ENCODE assay signal across 8 mouse cellular contexts in genomic region chr19:47168793-47169412, GRCm38 (mm10). TPM values are rescaled to one million over a fixed set of nuclear protein-coding genes. Genes with fewer than 3 reads are reported as not detected.
DNase-seq lines count a peak whose midpoint lies in the region; ATAC-seq and TF ChIP-seq lines count a peak whose summit lies in the region.

No protein-coding gene starts in this region.

- TF ChIP-seq POLR2A in bone marrow, adult 2 months (IDR thresholded peaks at IDR 0.05; ENCODE audit: borderline replicate concordance, control insufficient read depth, low read depth, low read length) = no peak
- TF ChIP-seq POLR2A in kidney, adult 2 months (IDR thresholded peaks at IDR 0.05; ENCODE audit: low read depth, low read length) = no peak

- no peak overlapping the region for H3K27ac ChIP-seq in bone marrow, adult 2 months (ENCODE audit: control insufficient read depth, insufficient read depth, low read depth, low read length, poor library complexity)
- no peak overlapping the region for H3K27ac ChIP-seq in embryonic facial prominence, embryonic 14.5 days (replicated peaks; ENCODE audit: low read depth, low read length)
- H3K27ac ChIP-seq in kidney, adult 2 months (ENCODE audit: insufficient read depth, low read depth, low read length) = 0 out of 2 replicates have a peak overlapping the region, but pooled peaks have one; percentile 12
- H3K27ac ChIP-seq in limb, embryonic 12.5 days = no peak overlapping the region
- no peak overlapping the region for H3K27ac ChIP-seq in midbrain, embryonic 13.5 days

- peak; percentile 75 for TF ChIP-seq CTCF in bone marrow, adult 2 months (IDR thresholded peaks at IDR 0.05; ENCODE audit: control insufficient read depth, insufficient read depth, low read length)
- peak; percentile 79 for TF ChIP-seq CTCF in kidney, adult 2 months (conservative IDR thresholded peaks at IDR 0.05; ENCODE audit: insufficient read depth, insufficient read length, low read depth, low read length)

- ATAC-seq in embryonic facial prominence, embryonic 14.5 days (ENCODE audit: low read depth) = peak; percentile 84
- ATAC-seq in limb, embryonic 12.5 days (ENCODE audit: insufficient number of reproducible peaks, insufficient read depth, low FRiP score, low TSS enrichment, low read depth) = 0 out of 2 replicates have a peak, but pooled peaks have one; percentile 52
- ATAC-seq in midbrain, embryonic 13.5 days = peak; percentile 37; the same call in 1 of the 2 replicates

- no peaks in the 10 kb centered on the region for H3K27me3 ChIP-seq in embryonic facial prominence, embryonic 14.5 days (replicated peaks; ENCODE audit: control insufficient read depth, insufficient read depth, low read length)
- H3K27me3 ChIP-seq in kidney, adult 2 months (replicated peaks; ENCODE audit: control insufficient read depth, insufficient read depth, low read length) = no peaks in the 10 kb centered on the region
- peaks cover 11% of the 10 kb centered on the region; the same call in 1 of the 2 replicates for H3K27me3 ChIP-seq in limb, embryonic 12.5 days
- no peaks in the 10 kb centered on the region for H3K27me3 ChIP-seq in midbrain, embryonic 13.5 days

- WGBS in bone marrow, adult 2 months = 14% methylated on average over 11 of the region's 11 CpGs
- 22% methylated on average over 11 of the region's 11 CpGs for WGBS in embryonic facial prominence, embryonic 14.5 days
- 16% methylated on average over 11 of the region's 11 CpGs for WGBS in kidney, adult 2 months
- WGBS in limb, embryonic 12.5 days = 28% methylated on average over 11 of the region's 11 CpGs
- WGBS in midbrain, embryonic 13.5 days = 26% methylated on average over 11 of the region's 11 CpGs

- no peaks in the 10 kb centered on the region; the same call in 1 of the 2 replicates for H3K4me1 ChIP-seq in bone marrow, adult 2 months (ENCODE audit: control insufficient read depth, insufficient read depth, low read length)
- no peaks in the 10 kb centered on the region; the same call in none of the 2 replicates for H3K4me1 ChIP-seq in embryonic facial prominence, embryonic 14.5 days (ENCODE audit: control insufficient read depth, insufficient read depth, low read length)
- 0 out of 2 replicates have a peak, but pooled peaks cover 3% of the 10 kb centered on the region for H3K4me1 ChIP-seq in kidney, adult 2 months (ENCODE audit: control insufficient read depth, insufficient read depth, low read length)
- H3K4me1 ChIP-seq in limb, embryonic 12.5 days (replicated peaks) = 0 out of 2 replicates have a peak, but pooled peaks cover 3% of the 10 kb centered on the region
- no peaks in the 10 kb centered on the region; the same call in 1 of the 2 replicates for H3K4me1 ChIP-seq in midbrain, embryonic 13.5 days (replicated peaks)

- DNase-seq in A20 (ENCODE audit: low read depth, low spot score) = peak; percentile 89
- peak; percentile 88 for DNase-seq in embryonic facial prominence, embryonic 14.5 days (ENCODE audit: low spot score)
- peak; percentile 86 for DNase-seq in heart, adult 8-10 months (ENCODE audit: low spot score)
- DNase-seq in kidney, adult 2 months = peak; percentile 90
- peak; percentile 71 to 89 for DNase-seq in spleen, adult 18-20 months

- no peaks in the 10 kb centered on the region for H3K36me3 ChIP-seq in embryonic facial prominence, embryonic 14.5 days (ENCODE audit: control insufficient read depth, insufficient read depth, low read length)
- no peaks in the 10 kb centered on the region for H3K36me3 ChIP-seq in kidney, adult 2 months (ENCODE audit: control insufficient read depth, insufficient read depth, low read length)
- no peaks in the 10 kb centered on the region for H3K36me3 ChIP-seq in limb, embryonic 12.5 days
- H3K36me3 ChIP-seq in midbrain, embryonic 13.5 days = no peaks in the 10 kb centered on the region

- H3K4me2 ChIP-seq in embryonic facial prominence, embryonic 14.5 days (ENCODE audit: low read depth, low read length) = peak overlapping the region; percentile 42
- peak overlapping the region; percentile 36 for H3K4me2 ChIP-seq in limb, embryonic 12.5 days
- H3K4me2 ChIP-seq in midbrain, embryonic 13.5 days (replicated peaks) = peak overlapping the region; percentile 31; the same call in 1 of the 2 replicates

- H3K9ac ChIP-seq in embryonic facial prominence, embryonic 14.5 days (ENCODE audit: low read depth, low read length) = no peak overlapping the region
- H3K9ac ChIP-seq in limb, embryonic 12.5 days (replicated peaks) = no peak overlapping the region
- H3K9ac ChIP-seq in midbrain, embryonic 13.5 days (replicated peaks) = no peak overlapping the region

- no peak overlapping the region for H3K4me3 ChIP-seq in bone marrow, adult 2 months (replicated peaks; ENCODE audit: control insufficient read depth, low read depth, low read length)
- H3K4me3 ChIP-seq in embryonic facial prominence, embryonic 14.5 days (ENCODE audit: low read depth, low read length) = no peak overlapping the region
- H3K4me3 ChIP-seq in kidney, adult 2 months (ENCODE audit: insufficient read depth, low read depth, low read length) = no peak overlapping the region
- no peak overlapping the region for H3K4me3 ChIP-seq in limb, embryonic 12.5 days (replicated peaks)
- no peak overlapping the region for H3K4me3 ChIP-seq in midbrain, embryonic 13.5 days (replicated peaks)

- no peaks in the 10 kb centered on the region for H3K9me3 ChIP-seq in embryonic facial prominence, embryonic 14.5 days (ENCODE audit: control insufficient read depth, low read length)
- H3K9me3 ChIP-seq in limb, embryonic 12.5 days = no peaks in the 10 kb centered on the region
- no peaks in the 10 kb centered on the region for H3K9me3 ChIP-seq in midbrain, embryonic 13.5 days

RNA-seq across cellular contexts. Expression of gene Neurl1a, which starts 9.7 kb away (rescaled TPM):
- polyA plus RNA-seq in bone marrow, adult 2 months (2011; ENCODE audit: insufficient read depth, insufficient read length, low replicate concordance, missing spikeins) = 2.9 and 4.6 TPM in 2 replicates
- 7.1 and 8.2 TPM in 2 replicates for polyA plus RNA-seq in embryonic facial prominence, embryonic 14.5 days (2014; fragmentation: Nextera tagmentation; extraction: Ambion mirVana)
- total RNA-seq in heart, adult 8-10 months (2022) = 1 to 10 TPM; 1.3 to 3.0 (median 2.0) TPM
- polyA plus RNA-seq in kidney, adult 2 months (2012; rRNA removed) = 1.3 and 2.3 TPM in 2 replicates
- 7.7 and 10.1 TPM in 2 replicates for polyA plus RNA-seq in limb, embryonic 12.5 days (2016; fragmentation: Nextera tagmentation; extraction: Ambion mirVana)
- polyA plus RNA-seq in midbrain, embryonic 13.5 days (2015; fragmentation: Nextera tagmentation; extraction: Ambion mirVana) = 4.6 and 5.9 TPM in 2 replicates

RNA-seq across cellular contexts. Expression of gene Calhm3, which starts 11.3 kb away (rescaled TPM):
- not detected in 2 replicates for polyA plus RNA-seq in bone marrow, adult 2 months (2011; ENCODE audit: insufficient read depth, insufficient read length, low replicate concordance, missing spikeins)
- polyA plus RNA-seq in embryonic facial prominence, embryonic 14.5 days (2014; fragmentation: Nextera tagmentation; extraction: Ambion mirVana) = not detected in 2 replicates
- total RNA-seq in heart, adult 8-10 months (2022) = not detected
- not detected in 2 replicates for polyA plus RNA-seq in kidney, adult 2 months (2012; rRNA removed)
- polyA plus RNA-seq in limb, embryonic 12.5 days (2016; fragmentation: Nextera tagmentation; extraction: Ambion mirVana) = not detected in 2 replicates
- polyA plus RNA-seq in midbrain, embryonic 13.5 days (2015; fragmentation: Nextera tagmentation; extraction: Ambion mirVana) = not detected in 2 replicates

RNA-seq across cellular contexts. Expression of gene Calhm1, which starts 24.8 kb away (rescaled TPM):
- not detected in 2 replicates for polyA plus RNA-seq in bone marrow, adult 2 months (2011; ENCODE audit: insufficient read depth, insufficient read length, low replicate concordance, missing spikeins)
- polyA plus RNA-seq in embryonic facial prominence, embryonic 14.5 days (2014; fragmentation: Nextera tagmentation; extraction: Ambion mirVana) = not detected in 2 replicates
- total RNA-seq in heart, adult 8-10 months (2022) = not detected
- not detected in 2 replicates for polyA plus RNA-seq in kidney, adult 2 months (2012; rRNA removed)
- polyA plus RNA-seq in limb, embryonic 12.5 days (2016; fragmentation: Nextera tagmentation; extraction: Ambion mirVana) = not detected in 2 replicates
- polyA plus RNA-seq in midbrain, embryonic 13.5 days (2015; fragmentation: Nextera tagmentation; extraction: Ambion mirVana) = not detected in 2 replicates

RNA-seq across cellular contexts. Expression of gene Calhm2, which starts 30.8 kb away (rescaled TPM):
- 5.1 and 8.4 TPM in 2 replicates for polyA plus RNA-seq in bone marrow, adult 2 months (2011; ENCODE audit: insufficient read depth, insufficient read length, low replicate concordance, missing spikeins)
- 4.3 and 4.9 TPM in 2 replicates for polyA plus RNA-seq in embryonic facial prominence, embryonic 14.5 days (2014; fragmentation: Nextera tagmentation; extraction: Ambion mirVana)
- 1 to 10 TPM; 2.4 to 4.5 (median 4.1) TPM for total RNA-seq in heart, adult 8-10 months (2022)
- 5.4 and 5.7 TPM in 2 replicates for polyA plus RNA-seq in kidney, adult 2 months (2012; rRNA removed)
- 5.3 and 6.2 TPM in 2 replicates for polyA plus RNA-seq in limb, embryonic 12.5 days (2016; fragmentation: Nextera tagmentation; extraction: Ambion mirVana)
- polyA plus RNA-seq in midbrain, embryonic 13.5 days (2015; fragmentation: Nextera tagmentation; extraction: Ambion mirVana) = 0.82 and 1.0 TPM in 2 replicates
